Mouse (Mus musculus) bone marrow, adult 2 months (tissue): ENCODE measurements around the gene Efna1. TPM values are rescaled to one million over a fixed set of nuclear protein-coding genes. Genes with fewer than 3 reads are reported as not detected.
A peak's percentile ranks its signal among the peaks of the same experiment; 100 is the strongest.

Experiments
- H3K27ac ChIP-seq: fragments of 200-500 bp; 2 replicates; pipeline ENCODE4 v1.5.1; 2012; ENCODE audit warnings: low read depth, mild to moderate bottlenecking, control low read depth, inconsistent platforms, low read length; ENCODE audit not compliant: control insufficient read depth, poor library complexity, insufficient read depth
- H3K4me1 ChIP-seq: fragments of 200-500 bp; 2 replicates; pipeline ENCODE4 v1.6.1; 2011; ENCODE audit warnings: low read length; ENCODE audit not compliant: control insufficient read depth, insufficient read depth
- H3K4me3 ChIP-seq: fragments of 200-500 bp; replicated peaks from 2 replicates; pipeline ENCODE3; 2011; ENCODE audit warnings: mild to moderate bottlenecking, low read depth, low read length, control low read depth; ENCODE audit not compliant: control insufficient read depth
- CTCF ChIP-seq: fragments of 200-500 bp; IDR thresholded peaks from 2 replicates; pipeline ENCODE4 v1.5.1; 2011; ENCODE audit warnings: low read length, control low read depth; ENCODE audit not compliant: control insufficient read depth, insufficient read depth
- POLR2A ChIP-seq: fragments of 200-500 bp; IDR thresholded peaks from 2 replicates; pipeline ENCODE4 v1.6.1; 2011; ENCODE audit warnings: low read depth, mild to moderate bottlenecking, control low read depth, low read length, borderline replicate concordance; ENCODE audit not compliant: control insufficient read depth
- WGBS: fragments of 180-500 bp; shearing (Covaris S2); methylation state at CpG from one replicate; pipeline ENCODE4 v1.1.7; 2018; 5-methylcytosine and 5-hydroxymethylcytosine counted together
- polyA plus RNA-seq: library from polyadenylated mRNA; stranded (reverse); fragments of >200 nt; gene quantifications from 2 replicates; pipeline ENCODE4 v1.2.4, GENCODE M21; 2011; ENCODE audit warnings: low replicate concordance; ENCODE audit not compliant: missing spikeins, insufficient read depth, insufficient read length

The Efna1 gene
- polyA plus RNA-seq, 1 experiment: 2.0 TPM

DNA sequence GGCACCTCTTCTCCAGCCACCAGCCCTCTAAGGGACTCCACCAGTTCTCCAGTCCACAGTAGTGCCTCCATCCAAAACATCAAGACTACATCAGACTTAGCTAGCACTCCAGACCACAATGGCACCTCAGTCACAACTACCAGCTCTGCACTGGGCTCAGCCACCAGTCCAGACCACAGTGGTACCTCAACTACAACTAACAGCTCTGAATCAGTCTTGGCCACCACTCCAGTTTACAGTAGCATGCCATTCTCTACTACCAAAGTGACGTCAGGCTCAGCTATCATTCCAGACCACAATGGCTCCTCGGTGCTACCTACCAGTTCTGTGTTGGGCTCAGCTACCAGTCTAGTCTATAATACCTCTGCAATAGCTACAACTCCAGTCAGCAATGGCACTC is 50.4 kb downstream of the Efna1 start:
- Histone ChIP-seq H3K27ac (no peak overlapping the region), H3K4me3 (no peak overlapping the region), H3K4me1 (peaks cover 3% of the 10 kb centered on the region; the same call in 1 of the 2 replicates)
- 76% methylated on average over 2 of the region's 2 CpGs for WGBS
- TF ChIP-seq POLR2A (no peak), CTCF (no peak)

DNA sequence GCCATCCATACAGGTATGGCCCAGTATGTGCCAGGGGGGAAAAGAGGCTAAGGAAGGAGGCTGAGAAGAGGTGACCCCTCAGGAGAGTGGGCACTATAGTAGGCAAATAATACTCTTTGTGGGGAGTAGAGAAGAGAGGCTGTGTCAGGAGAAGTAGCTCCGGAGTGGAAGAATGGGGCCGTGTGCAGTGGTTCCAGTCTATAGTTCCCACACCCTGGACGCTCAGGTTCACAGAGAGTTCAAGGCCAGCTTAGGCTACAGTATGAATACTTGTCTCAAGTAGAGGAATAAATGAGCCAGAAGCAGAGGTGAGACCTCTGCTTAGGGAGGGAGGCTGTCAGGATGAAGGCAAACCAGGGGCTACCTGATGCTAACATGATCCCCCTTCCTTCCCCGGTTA is 51.7 kb downstream of the Efna1 start:
- H3K4me3 ChIP-seq: no peak overlapping the region
- 90% methylated on average over 4 of the region's 4 CpGs for WGBS
- TF ChIP-seq POLR2A (no peak), CTCF (no peak)
- peaks cover 2% of the 10 kb centered on the region; the same call in 1 of the 2 replicates for H3K4me1 ChIP-seq
- H3K27ac ChIP-seq: no peak overlapping the region

DNA sequence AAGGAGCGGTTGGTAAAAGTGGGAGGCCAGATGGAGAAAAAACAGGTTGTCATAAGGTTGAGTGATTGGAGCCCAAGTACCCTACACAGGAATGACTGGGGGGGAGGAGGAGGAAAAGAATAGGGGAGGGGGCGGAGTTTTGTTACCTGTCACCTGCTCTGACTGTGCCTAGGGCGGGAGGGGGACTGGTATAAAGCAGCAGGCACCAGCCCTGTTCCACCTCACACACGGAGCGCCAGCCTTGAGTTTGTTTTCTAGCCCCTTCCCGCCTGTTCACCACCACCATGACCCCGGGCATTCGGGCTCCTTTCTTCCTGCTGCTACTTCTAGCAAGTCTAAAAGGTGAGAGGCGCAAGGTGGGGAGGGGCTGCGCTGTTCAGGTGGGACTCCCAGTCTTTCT is 52.1 kb downstream of the Efna1 start, which contains the start of gene Muc1:
Gene Muc1, plus strand, starts transcription at position 222 of the 400 bp plus-strand sequence.
- peak within 1 kb of the TSS; percentile 30 for H3K4me3 ChIP-seq
- H3K4me1 ChIP-seq: peaks cover 2% of the 10 kb centered on the region; the same call in 1 of the 2 replicates
- WGBS: 61% methylated on average over 9 of the region's 10 CpGs
- TF ChIP-seq POLR2A: no peak
- TF ChIP-seq CTCF: no peak
- H3K27ac ChIP-seq: no peak within 1 kb of the TSS

DNA sequence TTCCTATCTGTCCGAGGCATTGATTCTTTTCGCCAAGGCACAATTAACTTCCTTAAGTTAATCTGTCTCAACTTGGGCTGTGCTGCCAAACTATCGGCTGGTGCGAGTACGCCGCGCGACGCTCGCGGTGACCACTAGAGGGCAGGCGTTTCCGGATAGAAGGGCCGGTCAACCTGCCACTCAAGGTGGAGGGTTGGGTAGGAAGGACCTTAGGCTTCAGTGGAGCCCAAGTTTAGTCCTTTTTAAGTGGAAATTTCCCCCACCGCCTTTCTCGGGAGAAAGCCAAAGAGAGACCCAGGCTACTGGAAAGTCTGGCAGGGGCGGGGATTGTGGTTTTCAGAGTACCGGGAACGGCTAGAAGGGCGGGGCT is 52.8 kb downstream of the Efna1 start:
- WGBS: under 1% methylated on average over 20 of the region's 20 CpGs
- no peaks in the 10 kb centered on the region for H3K4me1 ChIP-seq
- TF ChIP-seq POLR2A (no peak; the same call in 1 of the 2 replicates), CTCF (peak; percentile 95)
- peak overlapping the region; percentile 30 for H3K4me3 ChIP-seq
- H3K27ac ChIP-seq: no peak overlapping the region

DNA sequence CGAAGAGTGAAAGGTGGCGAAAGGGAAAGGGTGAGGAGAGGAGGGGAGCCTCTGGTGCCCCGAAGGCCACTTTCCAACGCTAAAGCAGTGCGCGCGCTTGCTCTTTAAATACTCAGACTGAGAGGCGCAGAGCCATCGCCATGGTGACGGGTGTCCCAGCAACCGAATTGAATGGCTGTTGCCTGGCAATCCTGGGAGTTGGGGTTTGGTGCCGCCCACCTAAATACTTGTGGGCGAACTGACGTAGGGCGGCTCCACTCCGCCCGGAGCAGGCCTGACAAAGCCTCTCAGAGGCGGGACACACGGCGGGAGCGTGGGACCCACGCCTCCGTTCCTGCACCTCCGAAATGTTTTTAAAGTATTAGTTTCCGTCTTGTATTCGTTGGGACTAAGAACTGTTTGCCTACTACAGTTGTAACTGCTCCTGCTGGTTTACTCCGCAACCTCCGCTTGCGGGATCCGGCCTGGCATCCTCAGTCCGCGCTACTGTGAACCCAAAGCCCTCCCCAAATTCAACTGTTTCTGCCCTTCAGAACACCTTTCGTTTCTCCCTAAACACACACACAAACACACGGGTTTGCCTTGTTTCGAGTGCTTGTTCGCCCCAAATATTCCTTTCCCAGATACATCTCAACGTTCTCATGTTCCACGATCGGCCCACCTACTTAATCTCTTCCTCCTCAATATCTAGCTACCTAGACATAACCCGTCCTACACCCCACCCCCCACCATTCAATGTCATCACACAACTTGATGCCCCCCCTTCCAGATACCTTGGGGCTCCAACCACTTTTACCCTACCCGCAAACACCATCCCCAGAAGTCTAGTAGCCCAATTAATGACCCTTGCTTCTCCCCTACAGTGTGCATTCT is 53.4 kb downstream of the Efna1 start:
- H3K4me1 ChIP-seq: no peaks in the 10 kb centered on the region
- TF ChIP-seq POLR2A (0 out of 2 replicates have a peak, but pooled peaks have one; percentile 18), CTCF (no peak)
- WGBS: 1% methylated on average over 41 of the region's 41 CpGs
- H3K4me3 ChIP-seq: no peak overlapping the region
- no peak overlapping the region for H3K27ac ChIP-seq

DNA sequence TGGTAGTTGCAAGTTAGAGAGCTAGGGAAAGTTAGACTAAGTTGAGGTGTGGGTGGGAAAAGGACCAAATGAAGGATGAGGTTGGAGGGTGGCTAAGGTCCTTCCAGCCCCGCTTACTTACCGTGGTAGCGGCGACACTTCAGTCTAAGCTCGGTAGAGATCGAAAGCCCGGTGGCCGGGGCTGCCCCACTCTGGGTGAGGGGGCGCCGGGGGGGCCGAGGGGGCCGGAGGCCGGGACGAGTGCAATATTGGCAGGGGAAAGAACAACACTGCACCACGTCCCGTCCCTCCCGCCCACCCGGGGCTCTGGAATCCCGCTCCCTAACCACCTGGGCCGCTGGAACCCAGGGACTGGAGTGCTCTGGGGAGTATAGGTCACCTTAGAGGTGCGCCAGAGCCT is 54.0 kb downstream of the Efna1 start, which contains the start of gene Mtx1:
Gene Mtx1, minus strand, starts transcription at position 189 of the 400 bp plus-strand sequence.
- WGBS: 13% methylated on average over 20 of the region's 21 CpGs
- Histone ChIP-seq H3K4me1 (no peaks in the 10 kb centered on the region), H3K4me3 (no peak within 1 kb of the TSS), H3K27ac (no peak within 1 kb of the TSS)
- TF ChIP-seq CTCF: no peak
- TF ChIP-seq POLR2A: no peak

DNA sequence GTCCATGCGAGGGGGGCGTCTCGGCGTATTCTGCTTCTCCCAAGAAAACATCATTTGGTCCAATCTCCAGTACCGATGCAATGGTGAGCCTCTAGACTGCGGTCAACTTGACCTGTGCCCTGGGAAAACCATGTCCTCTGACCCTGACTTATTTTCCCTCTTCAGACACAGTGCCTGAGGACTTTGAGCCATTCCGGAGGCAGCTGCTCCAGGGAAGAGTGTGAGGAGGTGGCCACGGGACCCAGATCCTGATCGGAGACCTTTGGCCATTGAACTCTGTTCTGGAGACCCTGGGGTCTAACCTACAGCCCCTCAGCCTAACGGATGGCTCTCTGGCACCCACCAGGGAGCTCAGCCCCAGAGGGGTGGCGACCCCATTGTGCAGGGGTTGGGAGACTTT is 54.6 kb downstream of the Efna1 start:
- TF ChIP-seq CTCF (no peak), POLR2A (no peak)
- WGBS: 86% methylated on average over 11 of the region's 11 CpGs
- no peak overlapping the region for H3K4me3 ChIP-seq
- H3K4me1 ChIP-seq: no peaks in the 10 kb centered on the region
- H3K27ac ChIP-seq: no peak overlapping the region

DNA sequence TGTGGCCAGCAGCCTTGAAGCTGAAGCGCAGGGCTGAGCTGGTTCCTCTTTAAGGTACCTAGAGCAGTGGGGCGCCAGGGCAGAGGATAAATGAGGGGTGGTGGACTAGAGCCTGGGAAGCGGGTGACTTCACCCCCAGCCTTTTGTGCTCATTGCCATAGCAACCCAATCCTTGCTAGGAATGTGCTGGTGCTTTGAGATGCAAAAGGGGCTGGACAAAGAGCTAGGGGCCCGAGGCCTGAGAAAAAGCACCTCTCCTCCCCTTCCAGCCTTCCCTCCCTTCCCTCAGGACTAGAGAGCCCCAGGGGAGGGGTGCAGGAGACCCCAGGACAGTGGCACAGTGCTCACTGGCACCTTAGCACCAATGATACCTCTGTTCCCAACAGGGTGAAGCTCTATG is 55.0 kb downstream of the Efna1 start:
- TF ChIP-seq CTCF (no peak), POLR2A (no peak)
- 52% methylated on average over 4 of the region's 4 CpGs for WGBS
- H3K4me1 ChIP-seq: no peaks in the 10 kb centered on the region
- no peak overlapping the region for H3K27ac ChIP-seq
- no peak overlapping the region for H3K4me3 ChIP-seq
